Mouse (Mus musculus) embryonic fibroblast, embryonic 13.5 days (primary cell): ENCODE data around the gene Btbd35f29. TPM values are rescaled to one million over a fixed set of nuclear protein-coding genes. Genes with fewer than 3 reads are reported as not detected.
"Not testable (repeated sequence)": the region's sequence is repeated elsewhere in the genome, so short reads cannot be mapped to it uniquely, and the experiment has no call there.

Experiments
- H3K27ac ChIP-seq: 2 replicates; pipeline ENCODE4 v1.5.1; 2012; ENCODE audit warnings: low read length, control low read depth, inconsistent platforms; ENCODE audit not compliant: insufficient read depth
- H3K4me1 ChIP-seq: 2 replicates; pipeline ENCODE4 v1.6.1; 2011; ENCODE audit warnings: low read length; ENCODE audit not compliant: control insufficient read depth, insufficient read depth
- H3K4me3 ChIP-seq: 2 replicates; pipeline ENCODE4 v1.5.1; 2011; ENCODE audit warnings: mild to moderate bottlenecking, control low read depth, low read length; ENCODE audit not compliant: insufficient read depth
- polyA plus RNA-seq: library from polyadenylated mRNA; stranded (reverse); fragments of >200 nt; gene quantifications from 2 replicates; pipeline ENCODE4 v1.2.4, GENCODE M21; 2011; ENCODE audit warnings: low read depth; ENCODE audit not compliant: missing spikeins, insufficient read length

Btbd35f29 gene
- not detected in 2 replicates for polyA plus RNA-seq

- not testable (repeated sequence) for H3K4me3 ChIP-seq, H3K4me1 ChIP-seq, H3K27ac ChIP-seq
Observed at GRCm38 (mm10) chrX:31117374-31117773, at the start of gene Btbd35f29. Gene Btbd35f29 (plus strand): TSS chrX:31117674.

- not testable (repeated sequence) for H3K27ac ChIP-seq, H3K4me3 ChIP-seq, H3K4me1 ChIP-seq
Observed at GRCm38 (mm10) chrX:31141416-31141815, 23.9 kb downstream of the Btbd35f29 start.

GRCm38 (mm10) chrX:31145144-31145543 lies 27.7 kb downstream of the Btbd35f29 start:
- H3K4me1 ChIP-seq = not testable (repeated sequence)

GRCm38 (mm10) chrX:31145835-31146234 lies 28.4 kb downstream of the Btbd35f29 start:
- not testable (repeated sequence) for H3K4me1 ChIP-seq, H3K27ac ChIP-seq, H3K4me3 ChIP-seq

More at GRCm38 (mm10) chrX:31145144-31145543, 27.7 kb downstream of the Btbd35f29 start:
- not testable (repeated sequence) for H3K4me3 ChIP-seq, H3K27ac ChIP-seq

GRCm38 (mm10) chrX:31158534-31159085 lies 41.1 kb downstream of the Btbd35f29 start:
- H3K4me3 ChIP-seq, H3K4me1 ChIP-seq, H3K27ac ChIP-seq: not testable (repeated sequence)

- H3K4me1 ChIP-seq, H3K4me3 ChIP-seq, H3K27ac ChIP-seq: not testable (repeated sequence)
Observed at GRCm38 (mm10) chrX:31159450-31160322, 42.2 kb downstream of the Btbd35f29 start.

- H3K4me1 ChIP-seq, H3K4me3 ChIP-seq, H3K27ac ChIP-seq: not testable (repeated sequence)
Observed at GRCm38 (mm10) chrX:31160554-31160953, 43.1 kb downstream of the Btbd35f29 start.

GRCm38 (mm10) chrX:31162638-31163037 lies 45.2 kb downstream of the Btbd35f29 start:
- not testable (repeated sequence) for H3K4me1 ChIP-seq, H3K4me3 ChIP-seq, H3K27ac ChIP-seq

GRCm38 (mm10) chrX:31165193-31165592 lies 47.7 kb downstream of the Btbd35f29 start:
- not testable (repeated sequence) for H3K4me1 ChIP-seq, H3K4me3 ChIP-seq, H3K27ac ChIP-seq

Other genes with a start within 250 kb of the Btbd35f29 start
- not detected in 2 replicates for gene Spin2f, start 136.2 kb downstream of the Btbd35f29 start, polyA plus RNA-seq
- gene Btbd35f26, start 218.8 kb downstream of the Btbd35f29 start, polyA plus RNA-seq = not detected in 2 replicates